Mouse (Mus musculus): ENCODE data around the gene Cblc. TPM values are rescaled to one million over a fixed set of nuclear protein-coding genes. Genes with fewer than 3 reads are reported as not detected.

Gene Cblc
- total RNA-seq (2014; rRNA removed) = 0.38 and 1.1 TPM in 2 replicates
- 0.67 and 0.84 TPM in 2 replicates for polyA plus RNA-seq (2015; fragmentation: Nextera tagmentation; extraction: Ambion mirVana)

GRCm38 (mm10) chr7:19796697-19797588 is at the start of gene Cblc:
TSS of gene Cblc (minus strand) at chr7:19796809.
- ATAC-seq (0 out of 2 replicates have a peak, but pooled peaks have one; percentile 32), DNase-seq (peak; percentile 20)
- 3% methylated on average over 32 of the region's 32 CpGs for WGBS
- Histone ChIP-seq H3K27me3 (ENCODE audit: insufficient read depth, low read length) (peaks cover 18% of the 10 kb centered on the region), H3K9me3 (ENCODE audit: low read length) (no peaks in the 10 kb centered on the region), H3K27ac (ENCODE audit: low read depth, low read length) (no peak within 1 kb of the TSS), H3K4me2 (ENCODE audit: low read depth) (no peak within 1 kb of the TSS), H3K4me1 (ENCODE audit: insufficient read depth) (no peaks in the 10 kb centered on the region), H3K36me3 (ENCODE audit: insufficient read depth) (no peaks in the 10 kb centered on the region), H3K4me3 (ENCODE audit: low read depth, low read length) (no peak within 1 kb of the TSS), H3K9ac (no peak within 1 kb of the TSS)
- TF ChIP-seq CTCF (IDR thresholded peaks at IDR 0.05; ENCODE audit: low read depth) = peak; percentile 72

GRCm38 (mm10) chr7:19844521-19845171 is 48.0 kb upstream of the Cblc start:
- H3K36me3 ChIP-seq (ENCODE audit: insufficient read depth) = no peaks in the 10 kb centered on the region
- peaks cover 10% of the 10 kb centered on the region; the same call in 1 of the 2 replicates for H3K27me3 ChIP-seq (ENCODE audit: insufficient read depth, low read length)
- no peak overlapping the region for H3K4me3 ChIP-seq (ENCODE audit: low read depth, low read length)
- DNase-seq = no peak
- no peak for ATAC-seq
- WGBS = 69% methylated on average over 15 of the region's 15 CpGs
- no peak for TF ChIP-seq CTCF (IDR thresholded peaks at IDR 0.05; ENCODE audit: low read depth)
- no peak overlapping the region for H3K27ac ChIP-seq (ENCODE audit: low read depth, low read length)
- H3K4me1 ChIP-seq (ENCODE audit: insufficient read depth) = no peaks in the 10 kb centered on the region
- H3K4me2 ChIP-seq (ENCODE audit: low read depth) = no peak overlapping the region
- no peaks in the 10 kb centered on the region for H3K9me3 ChIP-seq (ENCODE audit: low read length)
- no peak overlapping the region for H3K9ac ChIP-seq

DNA sequence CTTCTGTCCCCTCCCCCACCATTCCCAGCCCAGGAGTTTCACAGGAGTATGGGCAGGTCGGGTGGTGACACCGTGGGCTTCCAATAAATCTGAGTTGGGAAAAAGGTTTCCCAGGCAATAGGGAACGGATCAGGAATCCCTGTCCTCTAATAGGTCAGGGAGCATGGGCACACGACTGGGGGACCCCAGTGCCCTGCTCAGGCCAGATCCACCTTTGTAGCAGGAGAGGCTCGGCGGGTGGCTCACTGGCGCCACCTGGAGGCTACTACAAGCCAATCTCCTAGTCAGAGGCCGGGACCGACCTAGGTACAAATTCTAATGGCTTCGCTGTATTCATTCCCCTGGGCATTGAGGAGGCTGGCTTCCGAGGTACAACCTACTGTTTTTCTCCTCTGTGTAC is 47.0 kb upstream of the Cblc start:
- H3K4me2 ChIP-seq (ENCODE audit: low read depth) = no peak overlapping the region
- peak; percentile 60 for DNase-seq
- 3% methylated on average over 11 of the region's 11 CpGs for WGBS
- H3K27me3 ChIP-seq (ENCODE audit: insufficient read depth, low read length) = peaks cover 10% of the 10 kb centered on the region; the same call in 1 of the 2 replicates
- no peak overlapping the region for H3K9ac ChIP-seq
- H3K36me3 ChIP-seq (ENCODE audit: insufficient read depth) = no peaks in the 10 kb centered on the region
- TF ChIP-seq CTCF (IDR thresholded peaks at IDR 0.05; ENCODE audit: low read depth) = peak; percentile 78
- peak; percentile 53; the same call in 1 of the 2 replicates for ATAC-seq
- H3K4me1 ChIP-seq (ENCODE audit: insufficient read depth) = no peaks in the 10 kb centered on the region
- H3K4me3 ChIP-seq (ENCODE audit: low read depth, low read length) = no peak overlapping the region
- H3K27ac ChIP-seq (ENCODE audit: low read depth, low read length) = no peak overlapping the region
- H3K9me3 ChIP-seq (ENCODE audit: low read length) = no peaks in the 10 kb centered on the region

GRCm38 (mm10) chr7:19842885-19843504 is 46.4 kb upstream of the Cblc start:
- 28% methylated on average over 19 of the region's 19 CpGs for WGBS
- Histone ChIP-seq H3K4me3 (ENCODE audit: low read depth, low read length) (no peak overlapping the region), H3K4me1 (ENCODE audit: insufficient read depth) (no peaks in the 10 kb centered on the region), H3K9ac (no peak overlapping the region), H3K36me3 (ENCODE audit: insufficient read depth) (no peaks in the 10 kb centered on the region), H3K27me3 (ENCODE audit: insufficient read depth, low read length) (peaks cover 10% of the 10 kb centered on the region; the same call in 1 of the 2 replicates), H3K9me3 (ENCODE audit: low read length) (no peaks in the 10 kb centered on the region), H3K4me2 (ENCODE audit: low read depth) (no peak overlapping the region), H3K27ac (ENCODE audit: low read depth, low read length) (no peak overlapping the region)
- TF ChIP-seq CTCF (IDR thresholded peaks at IDR 0.05; ENCODE audit: low read depth) = no peak
- DNase-seq (no peak), ATAC-seq (no peak)

DNA sequence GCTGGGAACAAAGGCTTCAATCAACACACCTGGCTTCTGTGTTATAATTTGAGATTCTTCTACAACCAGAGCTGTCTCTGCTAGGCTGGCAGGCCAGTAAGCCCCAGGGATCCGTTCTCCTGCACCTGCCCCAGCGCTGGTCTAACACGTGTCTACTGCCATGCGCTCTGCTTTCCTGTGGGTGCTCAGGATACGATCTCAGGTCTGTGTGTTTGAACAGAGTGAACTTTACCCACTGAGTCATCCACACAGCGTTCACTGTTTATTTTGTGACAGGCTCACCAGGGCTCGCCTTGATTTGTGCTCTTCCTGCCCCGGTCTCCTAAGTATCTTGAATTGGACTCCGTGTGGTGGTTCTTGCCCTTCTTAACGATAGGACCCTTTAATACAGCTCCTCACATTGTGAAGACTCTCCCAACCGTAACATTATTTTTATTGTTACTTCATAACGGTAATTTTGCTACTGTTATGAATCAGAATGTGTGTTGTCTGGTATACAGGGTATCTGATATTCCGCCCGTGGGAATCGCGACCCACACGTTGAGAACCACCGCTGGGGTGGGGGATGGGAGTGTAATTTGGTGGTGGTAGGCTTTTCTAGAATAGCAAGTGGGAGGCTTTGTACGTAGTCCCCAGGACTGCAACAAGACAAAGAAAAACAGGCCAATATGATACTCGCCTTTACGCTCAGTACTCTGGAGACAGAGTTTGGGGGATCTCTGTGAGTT is 45.2 kb upstream of the Cblc start:
- Histone ChIP-seq H3K4me2 (ENCODE audit: low read depth) (no peak overlapping the region), H3K36me3 (ENCODE audit: insufficient read depth) (no peaks in the 10 kb centered on the region), H3K4me3 (ENCODE audit: low read depth, low read length) (no peak overlapping the region), H3K9ac (no peak overlapping the region), H3K4me1 (ENCODE audit: insufficient read depth) (no peaks in the 10 kb centered on the region), H3K27me3 (ENCODE audit: insufficient read depth, low read length) (peaks cover 10% of the 10 kb centered on the region; the same call in 1 of the 2 replicates), H3K27ac (ENCODE audit: low read depth, low read length) (no peak overlapping the region), H3K9me3 (ENCODE audit: low read length) (no peaks in the 10 kb centered on the region)
- no peak for ATAC-seq
- no peak for TF ChIP-seq CTCF (IDR thresholded peaks at IDR 0.05; ENCODE audit: low read depth)
- DNase-seq = no peak
- WGBS = 83% methylated on average over 21 of the region's 21 CpGs

DNA sequence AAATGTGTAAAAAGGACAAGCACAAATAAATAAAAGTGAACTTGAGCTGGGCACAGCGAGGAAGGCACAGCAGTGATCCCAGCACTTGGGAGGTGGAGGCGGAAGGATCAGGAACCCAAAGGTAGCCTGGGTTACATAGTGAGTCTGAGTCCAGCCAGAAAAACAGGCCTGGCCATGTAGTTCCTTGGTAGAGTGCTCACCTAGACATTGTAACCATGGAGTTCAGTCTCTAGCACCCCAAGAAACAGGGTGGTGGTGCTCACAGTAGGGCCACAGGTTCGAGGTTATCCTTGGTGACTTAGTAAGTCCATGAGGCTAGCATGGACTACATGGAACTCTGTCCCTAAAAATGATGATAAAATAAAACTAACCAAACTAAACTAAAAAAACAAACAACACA is 44.3 kb upstream of the Cblc start:
- Histone ChIP-seq H3K9ac (no peak overlapping the region), H3K4me3 (ENCODE audit: low read depth, low read length) (no peak overlapping the region), H3K4me1 (ENCODE audit: insufficient read depth) (no peaks in the 10 kb centered on the region), H3K36me3 (ENCODE audit: insufficient read depth) (no peaks in the 10 kb centered on the region), H3K27ac (ENCODE audit: low read depth, low read length) (no peak overlapping the region), H3K9me3 (ENCODE audit: low read length) (no peaks in the 10 kb centered on the region), H3K4me2 (ENCODE audit: low read depth) (no peak overlapping the region), H3K27me3 (ENCODE audit: insufficient read depth, low read length) (peaks cover 10% of the 10 kb centered on the region; the same call in 1 of the 2 replicates)
- no peak for TF ChIP-seq CTCF (IDR thresholded peaks at IDR 0.05; ENCODE audit: low read depth)
- DNase-seq (no peak), ATAC-seq (no peak)
- 78% methylated on average over 3 of the region's 3 CpGs for WGBS
